Mouse (Mus musculus): ENCODE measurements at regions not wholly inside any gene's neighbourhood (a gene's known extent, or its start where the extent isn't known, plus 50 kb on each side); places are given as distances from the start of the nearest gene placed in this dataset.
A peak's percentile ranks its signal among the peaks of the same experiment; 100 is the strongest.

- Histone ChIP-seq H3K36me3 (ENCODE audit: control insufficient read depth, insufficient read depth, low read length, poor library complexity, severe bottlenecking) (no peaks in the 10 kb centered on the region), H3K27me3 (ENCODE audit: control insufficient read depth, insufficient read depth, low read length, poor library complexity, severe bottlenecking) (no peaks in the 10 kb centered on the region)
- DNase-seq (ENCODE audit: low read depth, low spot score), result no peak
Measured at GRCm38 (mm10) chr5:128550736-128551135, 49.9 kb upstream of the Fzd10 start.

DNA sequence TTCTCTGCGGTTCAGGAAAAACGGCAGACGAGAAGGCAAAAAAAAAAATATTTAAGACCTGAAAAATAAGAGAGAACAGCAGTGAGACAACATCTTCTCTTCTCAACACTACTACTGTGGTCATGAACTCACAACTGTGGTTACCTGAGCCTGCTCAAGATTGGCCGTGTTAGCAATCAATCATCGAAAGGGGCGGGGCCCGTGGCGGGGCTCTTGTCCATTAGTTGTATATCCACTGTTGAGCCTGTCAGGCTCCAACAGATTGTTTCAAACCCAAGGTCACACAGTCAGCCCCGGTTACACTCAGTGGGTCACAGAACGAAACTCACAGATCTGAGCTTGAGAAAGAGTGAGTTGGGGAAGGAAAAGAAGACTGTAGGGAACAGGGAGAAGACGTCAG lies 50.8 kb upstream of the Fzd10 start:
- H3K27me3 ChIP-seq (ENCODE audit: control insufficient read depth, insufficient read depth, low read length, poor library complexity, severe bottlenecking), result no peaks in the 10 kb centered on the region
- no peaks in the 10 kb centered on the region for H3K36me3 ChIP-seq (ENCODE audit: control insufficient read depth, insufficient read depth, low read length, poor library complexity, severe bottlenecking)
- DNase-seq (ENCODE audit: low read depth, low spot score), result no peak

GRCm38 (mm10) chr5:128542049-128542448 lies 58.6 kb upstream of the Fzd10 start:
- Histone ChIP-seq H3K36me3 (ENCODE audit: control insufficient read depth, insufficient read depth, low read length, poor library complexity, severe bottlenecking) (no peaks in the 10 kb centered on the region), H3K27me3 (ENCODE audit: control insufficient read depth, insufficient read depth, low read length, poor library complexity, severe bottlenecking) (no peaks in the 10 kb centered on the region)
- DNase-seq (ENCODE audit: low read depth, low spot score), result no peak

DNA sequence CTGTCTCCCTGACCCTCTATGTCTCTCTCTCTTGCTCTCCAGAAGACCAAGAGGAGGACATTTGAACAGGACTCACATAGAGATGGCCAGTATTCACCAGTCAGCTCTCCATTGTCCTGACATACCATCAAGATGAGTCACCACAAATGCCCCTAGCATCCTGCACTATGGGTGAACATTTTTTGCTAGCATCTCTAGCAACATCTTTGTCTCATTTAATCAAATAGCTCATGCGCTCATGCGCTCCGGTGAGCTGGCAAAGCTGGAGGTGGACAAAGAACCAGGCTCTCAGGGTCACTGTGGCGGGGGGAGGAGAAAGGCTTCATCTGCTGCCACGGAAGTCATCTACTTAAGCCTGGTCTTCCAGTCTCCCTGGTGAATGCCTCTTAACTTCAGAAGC lies 62.0 kb upstream of the Fzd10 start:
- H3K36me3 ChIP-seq (ENCODE audit: control insufficient read depth, insufficient read depth, low read length, poor library complexity, severe bottlenecking), result no peaks in the 10 kb centered on the region
- DNase-seq (ENCODE audit: low read depth, low spot score), result no peak
- no peaks in the 10 kb centered on the region for H3K27me3 ChIP-seq (ENCODE audit: control insufficient read depth, insufficient read depth, low read length, poor library complexity, severe bottlenecking)

DNA sequence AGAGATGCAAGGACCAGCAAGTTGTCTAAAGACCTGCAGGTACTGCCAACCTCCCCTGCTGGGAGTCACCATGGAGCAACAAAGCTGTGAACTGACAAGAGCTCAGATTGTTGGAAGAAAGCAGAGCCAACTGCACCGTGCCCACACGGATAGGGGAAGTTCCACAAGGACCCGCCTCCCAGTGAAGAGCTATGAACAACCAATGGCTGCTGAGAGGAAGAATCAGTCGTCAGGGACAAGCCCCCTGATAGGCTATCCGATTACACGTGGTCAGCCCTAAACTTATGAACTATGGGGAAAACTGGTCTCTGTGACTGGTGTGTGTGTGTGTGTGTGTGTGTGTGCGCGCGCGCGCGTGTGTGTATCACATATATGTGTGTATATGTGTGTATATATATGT lies 63.4 kb upstream of the Fzd10 start:
- no peaks in the 10 kb centered on the region for H3K27me3 ChIP-seq (ENCODE audit: control insufficient read depth, insufficient read depth, low read length, poor library complexity, severe bottlenecking)
- no peaks in the 10 kb centered on the region for H3K36me3 ChIP-seq (ENCODE audit: control insufficient read depth, insufficient read depth, low read length, poor library complexity, severe bottlenecking)
- DNase-seq (ENCODE audit: low read depth, low spot score), result no peak

DNA sequence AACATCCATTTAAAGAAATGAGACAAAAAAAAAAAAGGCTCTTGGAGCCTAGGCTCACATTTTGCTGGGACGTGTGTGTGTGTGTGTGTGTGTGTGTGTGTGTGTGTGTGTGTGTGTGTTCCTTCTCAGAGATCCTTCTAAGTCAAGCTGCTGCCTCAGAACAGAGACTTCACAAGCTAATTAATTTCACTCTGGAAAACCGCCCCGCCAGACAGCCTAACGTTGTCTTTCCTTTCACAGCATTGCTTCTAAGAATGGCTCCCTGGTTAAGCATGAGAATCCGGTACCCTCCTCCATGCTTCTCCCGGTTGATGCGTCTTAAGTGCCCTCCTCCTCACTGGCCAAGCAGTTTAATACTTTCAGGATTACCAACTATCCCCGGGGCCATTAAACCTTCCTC lies 64.3 kb upstream of the Fzd10 start:
- DNase-seq (ENCODE audit: low read depth, low spot score), result no peak
- Histone ChIP-seq H3K27me3 (ENCODE audit: control insufficient read depth, insufficient read depth, low read length, poor library complexity, severe bottlenecking) (no peaks in the 10 kb centered on the region), H3K36me3 (ENCODE audit: control insufficient read depth, insufficient read depth, low read length, poor library complexity, severe bottlenecking) (no peaks in the 10 kb centered on the region)

GRCm38 (mm10) chr5:128527241-128527640 lies 73.4 kb upstream of the Fzd10 start:
- Histone ChIP-seq H3K27me3 (ENCODE audit: control insufficient read depth, insufficient read depth, low read length, poor library complexity, severe bottlenecking) (no peaks in the 10 kb centered on the region), H3K36me3 (ENCODE audit: control insufficient read depth, insufficient read depth, low read length, poor library complexity, severe bottlenecking) (no peaks in the 10 kb centered on the region)
- DNase-seq (ENCODE audit: low read depth, low spot score), result no peak

DNA sequence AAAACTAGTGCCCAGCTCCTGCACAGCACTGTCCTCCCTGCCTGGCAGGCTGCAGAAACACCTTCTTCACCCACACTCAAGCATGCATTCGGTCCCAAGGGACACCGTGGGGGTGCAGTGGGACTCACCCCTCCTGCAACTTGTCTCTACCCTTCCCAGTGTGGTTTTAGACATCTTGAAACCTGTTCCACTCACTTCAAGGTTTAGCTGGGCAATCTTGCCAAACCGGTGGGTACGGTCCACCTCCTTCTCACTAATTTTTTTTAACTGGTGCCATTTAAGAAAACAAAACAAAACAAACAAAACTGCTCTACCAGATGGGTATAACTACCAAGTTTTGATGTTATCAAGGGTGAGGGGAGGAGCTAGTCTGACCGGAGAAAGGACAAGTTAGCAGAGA lies 74.2 kb upstream of the Fzd10 start:
- no peak for DNase-seq (ENCODE audit: low read depth, low spot score)
- no peaks in the 10 kb centered on the region for H3K36me3 ChIP-seq (ENCODE audit: control insufficient read depth, insufficient read depth, low read length, poor library complexity, severe bottlenecking)

GRCm38 (mm10) chr5:128524377-128525280 lies 76.0 kb upstream of the Fzd10 start:
- DNase-seq (ENCODE audit: low read depth, low spot score), result no peak
- H3K36me3 ChIP-seq (ENCODE audit: control insufficient read depth, insufficient read depth, low read length, poor library complexity, severe bottlenecking), result no peaks in the 10 kb centered on the region
- H3K27me3 ChIP-seq (ENCODE audit: control insufficient read depth, insufficient read depth, low read length, poor library complexity, severe bottlenecking), result no peaks in the 10 kb centered on the region

More for the DNA sequence above, 74.2 kb upstream of the Fzd10 start:
- H3K27me3 ChIP-seq (ENCODE audit: control insufficient read depth, insufficient read depth, low read length, poor library complexity, severe bottlenecking), result no peaks in the 10 kb centered on the region

DNA sequence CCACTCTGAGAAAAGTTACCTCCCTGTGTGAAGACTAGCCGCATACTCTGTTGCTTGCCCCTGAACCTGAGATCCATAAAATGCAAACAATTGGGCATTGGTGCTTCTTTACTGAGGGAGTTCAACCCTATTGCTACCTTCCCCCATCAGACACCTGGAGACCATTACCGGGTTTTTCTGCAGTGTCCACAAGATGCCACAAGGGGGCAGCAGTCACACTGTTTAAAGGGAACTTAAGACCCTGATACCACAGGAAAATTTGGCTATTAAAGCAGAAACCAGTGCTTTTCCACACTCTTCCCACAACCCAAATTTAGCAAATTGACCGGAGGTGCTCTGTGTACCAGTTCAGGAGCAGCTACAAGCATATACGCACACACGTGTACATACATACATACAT lies 78.0 kb upstream of the Fzd10 start:
- no peaks in the 10 kb centered on the region for H3K36me3 ChIP-seq (ENCODE audit: control insufficient read depth, insufficient read depth, low read length, poor library complexity, severe bottlenecking)
- DNase-seq (ENCODE audit: low read depth, low spot score), result no peak

GRCm38 (mm10) chr5:128517336-128517735 lies 83.3 kb upstream of the Fzd10 start:
- Histone ChIP-seq H3K27me3 (ENCODE audit: control insufficient read depth, insufficient read depth, low read length, poor library complexity, severe bottlenecking) (no peaks in the 10 kb centered on the region), H3K36me3 (ENCODE audit: control insufficient read depth, insufficient read depth, low read length, poor library complexity, severe bottlenecking) (no peaks in the 10 kb centered on the region)
- no peak for DNase-seq (ENCODE audit: low read depth, low spot score)

More for the DNA sequence above, 78.0 kb upstream of the Fzd10 start:
- no peaks in the 10 kb centered on the region for H3K27me3 ChIP-seq (ENCODE audit: control insufficient read depth, insufficient read depth, low read length, poor library complexity, severe bottlenecking)

DNA sequence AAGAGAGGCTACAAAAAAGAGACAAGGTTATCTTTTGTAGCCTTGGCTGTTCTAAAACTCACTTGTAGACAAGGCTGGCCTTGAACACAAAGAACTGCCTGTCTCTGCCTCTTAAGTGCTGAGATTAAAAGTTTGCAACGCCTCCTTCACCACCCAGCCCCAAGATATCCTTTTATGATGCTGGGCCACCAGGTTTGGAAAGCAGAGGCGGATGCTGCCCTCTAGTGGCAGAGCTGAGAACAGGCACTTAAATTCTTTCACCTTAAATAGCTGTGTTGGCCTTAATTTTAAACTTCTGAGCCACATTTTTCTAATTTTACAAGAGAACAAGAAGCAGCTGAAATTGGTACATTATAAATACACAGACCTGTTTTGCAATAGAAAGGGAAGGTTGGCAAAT lies 82.5 kb upstream of the Tmem132d start:
- no peaks in the 10 kb centered on the region for H3K27me3 ChIP-seq (ENCODE audit: control insufficient read depth, insufficient read depth, low read length, poor library complexity, severe bottlenecking)
- peak; percentile 8 for DNase-seq (ENCODE audit: low read depth, low spot score)
- H3K36me3 ChIP-seq (ENCODE audit: control insufficient read depth, insufficient read depth, low read length, poor library complexity, severe bottlenecking), result no peaks in the 10 kb centered on the region

GRCm38 (mm10) chr5:128513261-128513660 lies 80.4 kb upstream of the Tmem132d start:
- DNase-seq (ENCODE audit: low read depth, low spot score), result no peak
- H3K27me3 ChIP-seq (ENCODE audit: control insufficient read depth, insufficient read depth, low read length, poor library complexity, severe bottlenecking), result no peaks in the 10 kb centered on the region
- H3K36me3 ChIP-seq (ENCODE audit: control insufficient read depth, insufficient read depth, low read length, poor library complexity, severe bottlenecking), result no peaks in the 10 kb centered on the region

GRCm38 (mm10) chr5:128512606-128513005 lies 79.7 kb upstream of the Tmem132d start:
- Histone ChIP-seq H3K36me3 (ENCODE audit: control insufficient read depth, insufficient read depth, low read length, poor library complexity, severe bottlenecking) (no peaks in the 10 kb centered on the region), H3K27me3 (ENCODE audit: control insufficient read depth, insufficient read depth, low read length, poor library complexity, severe bottlenecking) (no peaks in the 10 kb centered on the region)
- no peak for DNase-seq (ENCODE audit: low read depth, low spot score)

GRCm38 (mm10) chr5:128504502-128504901 lies 71.6 kb upstream of the Tmem132d start:
- H3K36me3 ChIP-seq (ENCODE audit: control insufficient read depth, insufficient read depth, low read length, poor library complexity, severe bottlenecking), result no peaks in the 10 kb centered on the region
- H3K27me3 ChIP-seq (ENCODE audit: control insufficient read depth, insufficient read depth, low read length, poor library complexity, severe bottlenecking), result no peaks in the 10 kb centered on the region
- peak; percentile 1 for DNase-seq (ENCODE audit: low read depth, low spot score)

DNA sequence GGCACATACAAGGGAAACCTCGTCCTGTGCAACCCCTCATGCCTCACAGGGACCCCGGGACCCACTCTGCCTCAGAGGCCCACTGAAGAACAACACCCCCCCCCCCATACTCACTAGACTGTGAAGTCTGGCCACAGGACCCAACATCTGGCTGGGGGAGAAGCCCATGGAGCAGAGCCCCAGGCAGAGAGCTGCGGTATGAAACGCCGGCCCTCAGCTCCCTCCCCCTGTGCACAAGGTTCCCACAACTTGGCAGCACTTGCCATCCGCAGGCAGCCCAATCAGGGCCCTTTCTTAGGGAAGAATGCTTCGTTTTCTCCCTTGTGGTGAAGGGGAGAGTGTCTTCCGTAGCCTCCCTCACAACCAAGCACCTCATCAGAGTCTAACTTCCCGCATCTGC lies 66.6 kb upstream of the Tmem132d start:
- Histone ChIP-seq H3K27me3 (ENCODE audit: control insufficient read depth, insufficient read depth, low read length, poor library complexity, severe bottlenecking) (no peaks in the 10 kb centered on the region), H3K36me3 (ENCODE audit: control insufficient read depth, insufficient read depth, low read length, poor library complexity, severe bottlenecking) (no peaks in the 10 kb centered on the region)
- DNase-seq (ENCODE audit: low read depth, low spot score), result no peak
